Mouse (Mus musculus): Measurements from ENCODE around the gene Gm30191. TPM values are rescaled to one million over a fixed set of nuclear protein-coding genes. Genes with fewer than 3 reads are reported as not detected.

Gene Gm30191
- polyA plus RNA-seq (2015; fragmentation: Nextera tagmentation; extraction: Ambion mirVana) = not detected in 2 replicates

DNA sequence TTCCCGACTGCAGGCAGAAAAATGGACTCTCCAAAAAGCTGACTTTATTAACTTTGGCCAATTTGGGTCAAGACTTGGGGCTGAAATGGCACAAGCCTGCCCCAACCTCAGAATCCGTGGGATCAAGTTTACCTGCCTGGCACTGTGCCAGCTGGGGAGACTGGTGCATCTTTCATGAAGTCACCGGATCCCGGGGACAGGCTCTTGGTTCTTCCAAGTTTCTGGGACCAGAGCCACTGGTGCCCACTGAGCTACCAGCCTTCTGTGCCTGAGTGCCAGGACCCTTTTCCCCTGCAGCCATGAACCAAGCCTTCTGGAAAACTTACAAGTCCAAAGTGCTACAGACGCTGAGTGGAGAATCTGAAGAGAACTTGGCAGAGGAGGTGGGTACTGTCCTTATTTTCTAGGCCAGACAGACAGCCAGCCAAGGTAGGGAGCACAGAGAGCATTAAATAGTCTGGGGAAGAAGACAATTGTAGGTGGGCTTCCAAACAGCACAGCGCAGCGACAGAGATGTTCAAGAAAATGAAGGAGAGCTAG is at the start of gene Gm30191:
Gm30191 (plus strand) TSS at position 217 of the 540 bp plus-strand sequence.
- H3K4me2 ChIP-seq = peak within 1 kb of the TSS; percentile 89
- H3K9ac ChIP-seq = 0 out of 2 replicates have a peak within 1 kb of the TSS, but pooled peaks have one; percentile 71
- WGBS = 68% methylated on average over 7 of the region's 7 CpGs
- peaks cover 56% of the 10 kb centered on the region for H3K27me3 ChIP-seq
- no peak for ATAC-seq (ENCODE audit: insufficient number of reproducible peaks, low FRiP score, low TSS enrichment, low read depth)
- H3K4me3 ChIP-seq = peak within 1 kb of the TSS; percentile 88
- no peaks in the 10 kb centered on the region for H3K9me3 ChIP-seq
- no peaks in the 10 kb centered on the region for H3K36me3 ChIP-seq
- H3K4me1 ChIP-seq = peaks cover 45% of the 10 kb centered on the region
- H3K27ac ChIP-seq = no peak within 1 kb of the TSS

DNA sequence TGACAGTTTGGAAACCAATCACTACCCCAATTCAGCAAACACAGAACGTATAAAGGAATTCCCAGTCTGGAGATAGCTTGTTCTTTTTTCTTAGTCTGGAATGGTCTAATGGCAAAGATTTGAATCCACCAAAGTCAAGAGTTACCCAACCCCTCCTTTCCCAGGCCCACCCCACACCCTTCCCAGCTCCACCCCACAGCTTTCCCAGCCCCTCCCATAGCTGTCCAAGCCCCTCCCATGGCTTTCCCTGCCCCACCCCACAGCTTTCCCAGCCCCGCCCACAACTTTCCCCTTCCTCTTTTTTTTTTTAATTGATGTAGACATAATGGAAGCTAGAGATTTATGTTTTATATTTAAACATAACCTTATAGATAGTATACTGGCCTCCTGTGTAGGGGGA is 47.4 kb upstream of the Gm30191 start:
- Histone ChIP-seq H3K27me3 (no peaks in the 10 kb centered on the region), H3K9ac (no peak overlapping the region), H3K36me3 (no peaks in the 10 kb centered on the region), H3K4me2 (no peak overlapping the region), H3K9me3 (no peaks in the 10 kb centered on the region), H3K4me1 (no peaks in the 10 kb centered on the region), H3K27ac (no peak overlapping the region), H3K4me3 (no peak overlapping the region)
- ATAC-seq (ENCODE audit: insufficient number of reproducible peaks, low FRiP score, low TSS enrichment, low read depth) = no peak
- WGBS = 74% methylated on average over 2 of the region's 2 CpGs

DNA sequence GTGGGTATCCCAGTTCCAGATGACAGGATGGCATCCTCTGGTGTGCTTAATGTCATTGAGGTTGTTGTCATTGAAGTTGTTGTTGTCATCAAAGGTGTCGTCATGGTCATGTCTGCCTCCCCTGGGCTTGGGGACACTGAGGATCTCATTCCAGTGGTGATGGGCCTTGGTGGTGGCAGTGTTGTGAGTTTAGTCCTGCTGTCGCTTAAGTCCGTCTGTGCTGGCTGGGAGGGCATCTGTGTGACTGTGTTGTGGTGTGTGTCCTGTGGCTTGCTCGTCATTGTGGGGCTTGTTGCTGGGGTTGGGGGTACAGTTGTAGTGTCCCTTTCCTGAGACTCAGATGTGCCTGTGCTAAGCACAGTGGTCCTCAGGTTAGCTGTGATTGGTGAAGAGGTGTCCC is 43.8 kb upstream of the Gm30191 start, which contains the start of gene Gm7534:
Gm7534 (minus strand) TSS at position 101 of the 400 bp plus-strand sequence.
- H3K36me3 ChIP-seq = no peaks in the 10 kb centered on the region
- no peak within 1 kb of the TSS for H3K27ac ChIP-seq
- no peak within 1 kb of the TSS for H3K4me3 ChIP-seq
- no peaks in the 10 kb centered on the region for H3K4me1 ChIP-seq
- no peak within 1 kb of the TSS for H3K9ac ChIP-seq
- H3K4me2 ChIP-seq = no peak within 1 kb of the TSS
- no peaks in the 10 kb centered on the region for H3K9me3 ChIP-seq
- WGBS = 87% methylated on average over 4 of the region's 4 CpGs
- no peak for ATAC-seq (ENCODE audit: insufficient number of reproducible peaks, low FRiP score, low TSS enrichment, low read depth)
- H3K27me3 ChIP-seq = no peaks in the 10 kb centered on the region

DNA sequence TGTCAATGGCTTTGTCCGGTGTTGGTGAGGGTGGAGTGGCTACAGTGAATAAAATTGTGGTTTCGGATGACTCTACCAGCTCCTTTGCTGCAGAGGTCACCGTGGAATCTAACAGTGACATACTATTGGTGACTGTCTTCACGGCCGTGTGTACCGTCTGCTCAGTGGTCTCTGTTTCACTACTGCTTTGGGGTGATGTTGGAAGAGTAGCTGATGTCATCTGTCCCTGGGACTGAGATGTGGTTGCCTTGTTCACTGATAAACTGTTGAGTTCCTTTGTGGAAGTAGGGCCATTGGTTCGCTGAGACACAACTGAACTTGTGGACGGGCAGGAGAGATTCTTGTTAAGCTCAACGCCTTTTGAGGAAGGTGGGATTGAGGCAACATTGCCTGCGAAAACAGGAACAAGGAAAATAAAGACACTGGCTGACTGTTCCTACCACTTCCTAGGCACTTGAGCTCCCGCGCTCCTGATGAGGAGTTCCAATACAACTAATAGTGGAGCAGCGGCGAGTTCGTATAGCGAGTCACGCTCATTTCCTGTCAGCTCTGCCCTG is 43.3 kb upstream of the Gm30191 start:
- Histone ChIP-seq H3K9me3 (no peaks in the 10 kb centered on the region), H3K27me3 (no peaks in the 10 kb centered on the region), H3K9ac (no peak overlapping the region), H3K4me1 (no peaks in the 10 kb centered on the region), H3K4me3 (no peak overlapping the region), H3K36me3 (no peaks in the 10 kb centered on the region), H3K4me2 (no peak overlapping the region), H3K27ac (no peak overlapping the region)
- 82% methylated on average over 17 of the region's 17 CpGs for WGBS
- ATAC-seq (ENCODE audit: insufficient number of reproducible peaks, low FRiP score, low TSS enrichment, low read depth) = no peak

DNA sequence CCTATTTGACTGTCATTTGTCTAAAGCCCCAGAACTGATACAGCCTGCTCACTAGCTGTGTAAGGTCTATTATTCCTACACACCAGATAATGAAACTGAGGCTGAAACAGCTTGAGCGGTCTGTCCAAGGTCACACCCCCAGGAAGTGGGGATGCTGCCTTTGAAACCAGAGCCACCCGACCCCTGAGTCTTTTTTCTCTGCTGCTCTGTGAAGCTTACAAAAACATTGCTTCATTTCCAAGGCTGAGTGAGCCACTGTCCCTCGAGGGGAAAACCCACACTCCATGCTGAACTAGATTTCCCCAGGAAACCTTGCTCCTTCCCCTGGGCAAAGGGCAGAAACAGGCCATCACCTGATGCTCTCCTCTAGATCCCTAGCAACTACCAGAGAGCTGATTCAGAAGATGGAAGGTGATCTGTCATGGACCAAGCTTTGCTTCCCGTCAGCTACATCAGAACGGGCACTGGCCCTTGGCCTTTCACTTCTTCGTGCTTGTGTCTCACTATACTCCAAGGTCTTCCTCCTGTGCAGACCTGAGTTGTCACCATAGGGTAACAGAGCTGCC is 40.2 kb upstream of the Gm30191 start:
- no peak overlapping the region for H3K9ac ChIP-seq
- H3K4me2 ChIP-seq = no peak overlapping the region
- no peak overlapping the region for H3K27ac ChIP-seq
- H3K9me3 ChIP-seq = no peaks in the 10 kb centered on the region
- ATAC-seq (ENCODE audit: insufficient number of reproducible peaks, low FRiP score, low TSS enrichment, low read depth) = no peak
- no peaks in the 10 kb centered on the region for H3K4me1 ChIP-seq
- no peak overlapping the region for H3K4me3 ChIP-seq
- no peaks in the 10 kb centered on the region for H3K36me3 ChIP-seq
- 56% methylated on average over 6 of the region's 6 CpGs for WGBS
- no peaks in the 10 kb centered on the region for H3K27me3 ChIP-seq

DNA sequence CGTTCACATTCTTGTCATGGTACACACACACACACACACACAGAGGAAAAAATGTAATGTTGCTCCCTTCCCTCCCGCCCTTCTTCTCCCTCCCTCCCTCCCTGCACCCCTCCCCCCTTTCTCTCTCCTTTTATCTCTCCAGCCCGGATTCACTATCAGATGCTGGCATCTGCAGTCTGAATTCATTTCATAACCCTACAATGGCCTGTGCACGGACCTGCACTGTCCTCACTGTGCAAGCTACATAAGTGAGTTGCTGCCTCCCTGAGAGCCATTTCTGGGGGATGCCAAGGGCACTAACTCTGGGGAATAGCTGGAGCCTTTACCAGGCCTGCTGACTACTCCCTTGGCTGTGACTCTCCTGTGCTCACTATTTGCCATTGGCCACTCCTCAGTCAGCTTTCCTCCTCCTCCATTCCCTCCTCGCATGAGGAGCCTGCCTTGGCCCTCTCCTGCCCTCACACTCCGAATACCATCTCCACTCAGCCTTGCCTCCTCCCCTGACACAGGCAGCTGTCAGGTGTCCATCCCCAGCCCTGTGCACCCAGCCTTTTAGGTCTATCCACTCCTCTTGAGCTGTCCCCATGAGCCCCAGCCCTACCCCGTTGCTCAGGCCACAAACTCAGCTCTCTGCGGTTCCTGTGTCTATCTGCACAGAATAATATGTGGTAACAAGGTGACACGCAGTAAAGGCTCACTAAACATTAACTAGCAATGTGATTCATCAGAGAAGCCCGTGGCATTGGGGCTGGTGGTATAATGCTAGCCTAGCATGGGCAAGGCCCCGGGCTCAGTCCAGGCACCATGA is 23.7 kb upstream of the Gm30191 start:
- Histone ChIP-seq H3K27me3 (no peaks in the 10 kb centered on the region), H3K36me3 (no peaks in the 10 kb centered on the region), H3K4me3 (no peak overlapping the region), H3K9me3 (no peaks in the 10 kb centered on the region), H3K9ac (no peak overlapping the region), H3K27ac (no peak overlapping the region), H3K4me2 (no peak overlapping the region), H3K4me1 (no peaks in the 10 kb centered on the region)
- 60% methylated on average over 11 of the region's 11 CpGs for WGBS
- peak; percentile 61; the same call in 1 of the 2 replicates for ATAC-seq (ENCODE audit: insufficient number of reproducible peaks, low FRiP score, low TSS enrichment, low read depth)

DNA sequence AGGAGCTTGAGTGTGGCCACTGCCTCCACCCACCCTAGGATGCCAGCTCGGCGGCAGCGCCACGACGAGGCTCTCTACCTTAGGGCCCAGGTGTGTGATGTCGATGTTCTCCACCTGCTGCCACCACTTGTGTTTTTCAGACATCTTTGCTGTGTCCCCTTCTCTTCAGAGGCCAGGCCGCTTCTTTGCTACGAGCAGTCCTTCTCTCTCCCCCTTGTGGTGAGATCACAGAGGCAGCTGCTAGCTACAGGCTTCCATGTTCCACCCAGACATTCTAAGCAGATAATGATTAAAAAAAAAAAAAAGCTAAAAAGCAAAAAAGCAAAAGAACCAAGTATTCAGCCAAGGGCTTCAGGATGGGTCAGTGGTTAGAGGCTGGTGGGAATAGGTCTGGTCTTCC is 19.5 kb upstream of the Gm30191 start, which contains the start of gene Catsper4:
Catsper4 (minus strand) TSS at position 190 of the 400 bp plus-strand sequence.
- no peak within 1 kb of the TSS for H3K9ac ChIP-seq
- ATAC-seq (ENCODE audit: insufficient number of reproducible peaks, low FRiP score, low TSS enrichment, low read depth) = no peak

DNA sequence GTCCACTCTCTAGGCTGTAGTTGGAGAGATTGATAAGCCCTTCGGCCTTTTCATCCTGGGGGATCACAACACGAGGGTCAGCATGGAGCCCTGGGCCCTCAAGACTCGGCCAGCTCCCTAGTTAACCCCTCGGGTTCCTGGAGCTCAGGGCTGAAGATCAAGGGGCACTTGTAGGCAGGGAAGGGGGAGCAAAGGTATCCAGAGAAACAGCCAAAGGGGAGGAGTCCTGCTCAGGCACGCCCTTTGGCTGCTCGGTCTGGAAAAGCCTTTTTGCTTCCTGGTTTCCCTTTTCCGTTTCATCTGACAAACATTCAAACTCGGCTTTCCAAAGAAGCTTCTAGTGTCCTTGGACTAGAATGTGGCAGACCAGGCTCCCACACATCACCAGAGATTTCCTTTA is 16.3 kb upstream of the Gm30191 start:
- Histone ChIP-seq H3K4me1 (no peaks in the 10 kb centered on the region), H3K27me3 (no peaks in the 10 kb centered on the region), H3K4me2 (no peak overlapping the region), H3K4me3 (no peak overlapping the region), H3K27ac (no peak overlapping the region), H3K36me3 (no peaks in the 10 kb centered on the region), H3K9ac (no peak overlapping the region), H3K9me3 (no peaks in the 10 kb centered on the region)
- no peak for ATAC-seq (ENCODE audit: insufficient number of reproducible peaks, low FRiP score, low TSS enrichment, low read depth)
- 32% methylated on average over 8 of the region's 8 CpGs for WGBS

More for the DNA sequence above, 19.5 kb upstream of the Gm30191 start, which contains the start of gene Catsper4:
- no peaks in the 10 kb centered on the region for H3K4me1 ChIP-seq
- no peak within 1 kb of the TSS for H3K27ac ChIP-seq
- H3K4me2 ChIP-seq = no peak within 1 kb of the TSS
- H3K27me3 ChIP-seq = no peaks in the 10 kb centered on the region
- WGBS = 73% methylated on average over 8 of the region's 8 CpGs
- no peak within 1 kb of the TSS for H3K4me3 ChIP-seq
- no peaks in the 10 kb centered on the region for H3K36me3 ChIP-seq
- H3K9me3 ChIP-seq = no peaks in the 10 kb centered on the region

DNA sequence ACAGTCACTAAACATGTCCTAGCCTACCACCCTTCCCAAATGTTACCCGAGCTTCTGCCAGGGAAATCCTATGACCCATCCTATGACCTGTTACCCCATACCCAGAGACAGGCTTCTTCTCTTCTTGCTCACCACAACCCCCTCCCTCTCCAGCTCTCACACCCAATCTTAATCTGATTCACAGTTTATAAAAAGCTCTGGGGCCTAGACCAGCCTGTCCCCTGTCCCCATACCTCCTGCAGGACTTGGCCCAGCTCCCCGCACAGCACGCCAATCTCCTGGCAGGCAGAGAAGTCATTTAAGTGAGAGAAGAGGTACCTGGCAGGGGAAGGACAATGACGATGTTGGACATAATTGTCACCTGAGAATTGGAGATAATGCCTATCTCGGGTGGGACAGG is 11.9 kb upstream of the Gm30191 start:
- WGBS = 77% methylated on average over 5 of the region's 5 CpGs
- Histone ChIP-seq H3K4me3 (no peak overlapping the region), H3K9me3 (no peaks in the 10 kb centered on the region), H3K4me1 (peaks cover 17% of the 10 kb centered on the region), H3K36me3 (no peaks in the 10 kb centered on the region), H3K27me3 (peaks cover 17% of the 10 kb centered on the region), H3K4me2 (no peak overlapping the region), H3K27ac (no peak overlapping the region), H3K9ac (no peak overlapping the region)
- no peak for ATAC-seq (ENCODE audit: insufficient number of reproducible peaks, low FRiP score, low TSS enrichment, low read depth)

DNA sequence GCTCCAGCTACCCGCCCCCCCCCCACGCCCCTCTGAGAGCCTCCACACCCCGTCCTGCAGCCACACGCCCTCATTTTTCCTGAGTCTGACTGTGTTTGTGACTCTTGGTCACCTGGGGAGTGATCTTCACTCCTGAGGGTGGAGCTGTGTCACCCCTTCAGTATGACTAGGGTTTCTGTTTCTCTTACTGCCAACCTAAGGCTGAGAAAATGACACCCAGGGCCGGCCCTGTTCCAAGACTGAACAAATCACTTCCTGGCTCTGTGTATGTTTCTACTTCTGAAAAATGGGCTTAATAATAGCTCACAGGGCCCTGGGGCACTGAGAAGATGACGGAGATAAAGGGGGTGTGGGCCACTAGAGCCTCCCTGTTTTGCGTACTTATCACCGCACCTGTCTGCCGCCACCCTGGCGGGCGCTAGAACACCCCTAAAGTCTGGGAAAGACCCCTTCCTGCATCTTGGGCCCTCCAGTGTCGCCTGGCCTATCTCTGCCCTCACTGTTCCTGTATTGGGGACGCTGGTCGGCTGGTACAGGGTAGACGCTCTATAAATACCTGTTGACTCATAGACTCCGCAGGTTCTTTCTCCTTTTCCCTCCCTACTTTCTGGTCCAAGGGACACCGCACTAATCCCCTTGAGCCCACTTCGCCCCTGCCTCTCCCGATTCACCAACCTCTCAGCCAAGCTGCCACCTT is 9.0 kb upstream of the Gm30191 start:
- Histone ChIP-seq H3K4me3 (peak overlapping the region; percentile 35), H3K27ac (peak overlapping the region; percentile 17; the same call in 1 of the 2 replicates), H3K36me3 (no peaks in the 10 kb centered on the region), H3K9ac (0 out of 2 replicates have a peak overlapping the region, but pooled peaks have one; percentile 14), H3K27me3 (peaks cover 17% of the 10 kb centered on the region), H3K9me3 (no peaks in the 10 kb centered on the region), H3K4me2 (peak overlapping the region; percentile 50), H3K4me1 (peaks cover 17% of the 10 kb centered on the region)
- WGBS = 13% methylated on average over 19 of the region's 19 CpGs
- peak; percentile 53; the same call in 1 of the 2 replicates for ATAC-seq (ENCODE audit: insufficient number of reproducible peaks, low FRiP score, low TSS enrichment, low read depth)

DNA sequence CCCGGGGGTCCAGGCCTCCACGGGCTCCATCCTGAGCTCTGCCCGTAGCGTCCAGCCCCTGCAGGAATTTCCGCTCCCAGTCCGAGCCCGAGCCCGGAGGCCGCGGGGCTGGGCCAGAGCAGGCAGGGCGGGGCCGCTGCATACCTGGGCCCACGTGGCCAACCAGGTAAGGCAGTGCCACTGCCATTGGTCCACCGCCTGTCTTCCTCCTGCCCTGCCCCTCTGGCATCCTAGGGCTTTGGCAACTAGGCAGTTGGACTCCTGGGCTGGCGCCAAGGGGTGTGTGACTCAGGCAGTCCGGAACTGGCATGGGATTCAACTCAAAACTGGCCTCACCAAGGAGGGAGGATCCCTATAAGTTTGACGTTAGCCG is 8.5 kb upstream of the Gm30191 start, which contains the start of gene Cnksr1:
Cnksr1 (minus strand) TSS at position 121 of the 373 bp plus-strand sequence.
- 2% methylated on average over 18 of the region's 18 CpGs for WGBS
- no peak for ATAC-seq (ENCODE audit: insufficient number of reproducible peaks, low FRiP score, low TSS enrichment, low read depth)
- Histone ChIP-seq H3K27me3 (peaks cover 17% of the 10 kb centered on the region), H3K4me2 (peak within 1 kb of the TSS; percentile 50), H3K4me3 (peak within 1 kb of the TSS; percentile 35), H3K9me3 (no peaks in the 10 kb centered on the region), H3K9ac (0 out of 2 replicates have a peak within 1 kb of the TSS, but pooled peaks have one; percentile 14), H3K36me3 (no peaks in the 10 kb centered on the region), H3K27ac (peak within 1 kb of the TSS; percentile 17; the same call in 1 of the 2 replicates), H3K4me1 (peaks cover 17% of the 10 kb centered on the region)
